11 mouse cellular contexts compared by ENCODE assay signal in the genomic region with DNA sequence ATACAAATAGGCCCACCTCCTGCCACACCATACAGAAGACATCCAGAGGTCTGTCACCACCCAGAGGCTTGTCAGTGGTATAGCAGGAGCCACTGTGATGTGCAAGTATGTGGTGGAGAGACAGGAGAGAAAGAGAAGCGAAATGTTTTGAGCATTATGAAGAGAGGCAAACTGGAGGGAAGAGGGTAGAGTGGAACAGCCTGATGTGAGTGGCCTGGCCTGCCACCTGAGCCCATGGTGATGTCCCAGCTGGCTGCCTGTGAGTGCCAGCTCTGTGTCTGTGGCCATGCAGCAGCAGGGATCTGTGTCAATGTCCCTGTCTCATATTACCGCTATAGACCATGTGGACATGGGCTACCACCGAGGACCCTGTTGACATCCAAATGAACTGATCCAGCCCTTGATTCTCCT.
DNase-seq lines count a peak whose midpoint lies in the region; ATAC-seq lines count a peak whose summit lies in the region.
"Had no signal": no experiment of that assay in that cellular context is flagged by ENCODE, and none has a peak within 500 bp of the region (broad histone marks: within the 10 kb centered on the region; RNA-seq: fewer than 3 reads in every experiment).

No protein-coding gene starts in this region.

- 74% methylated on average over 3 of the region's 3 CpGs for WGBS in forebrain, embryonic 14.5 days
- WGBS in forebrain, embryonic 12.5 days: 80% methylated on average over 3 of the region's 3 CpGs
- WGBS in embryonic facial prominence, embryonic 11.5 days: 62% methylated on average over 3 of the region's 3 CpGs

- H3K9me3 ChIP-seq in forebrain, embryonic 14.5 days (replicated peaks; ENCODE audit: control insufficient read depth, low read length): no peaks in the 10 kb centered on the region
- no peaks in the 10 kb centered on the region for H3K9me3 ChIP-seq in forebrain, embryonic 12.5 days
- H3K9me3 ChIP-seq in megakaryocyte, embryonic 14.5 days: no peaks in the 10 kb centered on the region
- no peaks in the 10 kb centered on the region for H3K9me3 ChIP-seq in embryonic facial prominence, embryonic 11.5 days (replicated peaks; ENCODE audit: control insufficient read depth, low read length)
- H3K9me3 ChIP-seq: limb, embryonic 15.5 days had no signal

- H3K4me3 ChIP-seq in forebrain, embryonic 14.5 days (ENCODE audit: low read depth, low read length): no peak overlapping the region
- H3K4me3 ChIP-seq in forebrain, embryonic 12.5 days (replicated peaks): no peak overlapping the region
- H3K4me3 ChIP-seq in megakaryocyte, embryonic 14.5 days (replicated peaks): peak overlapping the region; percentile 62
- no peak overlapping the region for H3K4me3 ChIP-seq in embryonic facial prominence, embryonic 11.5 days (ENCODE audit: low read depth, low read length)
- H3K4me3 ChIP-seq: limb, embryonic 15.5 days had no signal

- peak; percentile 47; the same call in 1 of the 2 replicates for ATAC-seq in forebrain, embryonic 14.5 days
- no peak for ATAC-seq in forebrain, embryonic 12.5 days (ENCODE audit: low FRiP score)
- ATAC-seq in megakaryocyte, adult 5-6 weeks (ENCODE audit: poor library complexity, severe bottlenecking): no peak
- no peak for ATAC-seq in embryonic facial prominence, embryonic 11.5 days (replicated peaks; ENCODE audit: insufficient number of reproducible peaks, low FRiP score, low TSS enrichment, low read depth)

- H3K4me1 ChIP-seq in forebrain, embryonic 14.5 days (ENCODE audit: control insufficient read depth, insufficient read depth, low read length): no peaks in the 10 kb centered on the region
- H3K4me1 ChIP-seq in forebrain, embryonic 12.5 days: no peaks in the 10 kb centered on the region
- no peaks in the 10 kb centered on the region for H3K4me1 ChIP-seq in megakaryocyte, embryonic 14.5 days
- H3K4me1 ChIP-seq in embryonic facial prominence, embryonic 11.5 days (ENCODE audit: control insufficient read depth, insufficient read depth, low read length): no peaks in the 10 kb centered on the region
- H3K4me1 ChIP-seq: limb, embryonic 15.5 days had no signal

- DNase-seq in forebrain, embryonic 14.5 days (ENCODE audit: low spot score): peak; percentile 46
- DNase-seq in embryonic facial prominence, embryonic 11.5 days (ENCODE audit: low spot score): peak; percentile 2
- DNase-seq in retina, postnatal 1 day: peak; percentile 26
- DNase-seq in urinary bladder, postnatal 36 days (ENCODE audit: low spot score in 2 of 2): no peak
- no peak for DNase-seq in ovary, adult 18-20 months (ENCODE audit: low spot score)
- DNase-seq: gastrocnemius, postnatal 14 days; kidney, adult 9 months had no signal

- H3K36me3 ChIP-seq in forebrain, embryonic 14.5 days (ENCODE audit: control insufficient read depth, insufficient read depth, low read length): no peaks in the 10 kb centered on the region
- H3K36me3 ChIP-seq in forebrain, embryonic 12.5 days (replicated peaks): no peaks in the 10 kb centered on the region
- H3K36me3 ChIP-seq in megakaryocyte, embryonic 14.5 days (replicated peaks; ENCODE audit: low read length): no peaks in the 10 kb centered on the region
- no peaks in the 10 kb centered on the region for H3K36me3 ChIP-seq in embryonic facial prominence, embryonic 11.5 days (replicated peaks; ENCODE audit: control insufficient read depth, insufficient read depth, low read depth, low read length)
- H3K36me3 ChIP-seq: limb, embryonic 15.5 days had no signal

- no peak overlapping the region for H3K27ac ChIP-seq in forebrain, embryonic 14.5 days (ENCODE audit: low read depth, low read length)
- H3K27ac ChIP-seq in forebrain, embryonic 12.5 days: no peak overlapping the region
- H3K27ac ChIP-seq in embryonic facial prominence, embryonic 11.5 days (replicated peaks; ENCODE audit: low read depth, low read length): no peak overlapping the region
- H3K27ac ChIP-seq: limb, embryonic 15.5 days had no signal

- H3K27me3 ChIP-seq in forebrain, embryonic 14.5 days (replicated peaks; ENCODE audit: control insufficient read depth, insufficient read depth, low read length): no peaks in the 10 kb centered on the region
- no peaks in the 10 kb centered on the region for H3K27me3 ChIP-seq in forebrain, embryonic 12.5 days
- no peaks in the 10 kb centered on the region for H3K27me3 ChIP-seq in megakaryocyte, embryonic 14.5 days (replicated peaks)
- no peaks in the 10 kb centered on the region for H3K27me3 ChIP-seq in embryonic facial prominence, embryonic 11.5 days (ENCODE audit: control insufficient read depth, insufficient read depth, low read length)
- H3K27me3 ChIP-seq: limb, embryonic 15.5 days had no signal

- no peak overlapping the region for H3K9ac ChIP-seq in forebrain, embryonic 14.5 days (ENCODE audit: low read length)
- no peak overlapping the region for H3K9ac ChIP-seq in forebrain, embryonic 12.5 days
- H3K9ac ChIP-seq in embryonic facial prominence, embryonic 11.5 days (replicated peaks; ENCODE audit: low read length): no peak overlapping the region
- H3K9ac ChIP-seq: limb, embryonic 15.5 days had no signal

- H3K4me2 ChIP-seq in forebrain, embryonic 14.5 days (ENCODE audit: low read length): no peak overlapping the region
- H3K4me2 ChIP-seq in forebrain, embryonic 12.5 days: no peak overlapping the region
- no peak overlapping the region for H3K4me2 ChIP-seq in embryonic facial prominence, embryonic 11.5 days (ENCODE audit: low read depth, low read length)
- H3K4me2 ChIP-seq: limb, embryonic 15.5 days had no signal

Comparison
In these comparisons a context has a peak if more than half of its experiments do, and no peak if none do; other contexts are left out.
1. DNase-seq: peak in forebrain, embryonic 14.5 days (single experiment), embryonic facial prominence, embryonic 11.5 days (single experiment) and retina, postnatal 1 day (single experiment); none in urinary bladder, postnatal 36 days (0 of 2) and ovary, adult 18-20 months (single experiment).